Mouse (Mus musculus): ENCODE results near the gene Calm1. TPM values are rescaled to one million over a fixed set of nuclear protein-coding genes. Genes with fewer than 3 reads are reported as not detected.

Gene Calm1
- polyA plus RNA-seq, 1 experiment from 2014 or later, result 2,106 TPM

GRCm38 (mm10) chr12:100209701-100210478 lies 10.7 kb downstream of the Calm1 start:
- 0 out of 2 replicates have a peak overlapping the region, but pooled peaks have one; percentile 54 for H3K27ac ChIP-seq (ENCODE audit: low read length)
- H3K27me3 ChIP-seq (replicated peaks; ENCODE audit: insufficient read depth, low read length), result no peaks in the 10 kb centered on the region
- TF ChIP-seq EP300 (IDR thresholded peaks at IDR 0.05), result no peak
- TF ChIP-seq CTCF (IDR thresholded peaks at IDR 0.05), result no peak
- DNase-seq (ENCODE audit: low spot score) (peak; percentile 18), ATAC-seq (no peak)
- 54% methylated on average over 10 of the region's 10 CpGs for WGBS
- no peak overlapping the region for H3K4me2 ChIP-seq (replicated peaks; ENCODE audit: low read depth, low read length)
- H3K4me1 ChIP-seq (ENCODE audit: insufficient read depth, low read depth, low read length), result peaks cover 9% of the 10 kb centered on the region
- H3K36me3 ChIP-seq (ENCODE audit: insufficient read depth, low read length), result peaks cover 40% of the 10 kb centered on the region
- H3K9me3 ChIP-seq (ENCODE audit: low read length), result no peaks in the 10 kb centered on the region
- no peak overlapping the region for H3K4me3 ChIP-seq (ENCODE audit: low read depth, low read length)
- no peak overlapping the region for H3K9ac ChIP-seq (replicated peaks; ENCODE audit: low read depth)

DNA sequence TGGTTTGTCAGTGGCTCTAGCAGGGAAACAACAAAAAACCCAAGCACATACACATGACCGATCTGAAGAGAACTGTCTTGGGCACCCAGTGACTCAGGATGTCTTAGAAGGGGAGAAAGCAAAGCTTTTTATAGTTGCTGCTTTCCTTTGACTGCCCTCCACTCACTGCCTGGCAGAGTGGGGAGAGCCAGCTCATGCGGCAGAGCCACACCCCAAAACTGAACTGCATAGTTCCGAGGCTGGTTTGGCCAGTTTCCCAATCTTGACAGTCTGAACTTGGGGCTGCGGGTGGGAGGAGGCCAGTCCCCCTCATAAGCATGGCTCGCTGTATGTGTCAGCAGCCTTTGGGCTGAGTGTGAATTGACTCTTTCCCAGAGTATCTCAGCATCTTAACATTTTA lies 11.7 kb downstream of the Calm1 start:
- peak; percentile 84 for ATAC-seq
- Histone ChIP-seq H3K27ac (ENCODE audit: low read length) (peak overlapping the region; percentile 54), H3K4me3 (ENCODE audit: low read depth, low read length) (no peak overlapping the region), H3K4me1 (ENCODE audit: insufficient read depth, low read depth, low read length) (peaks cover 9% of the 10 kb centered on the region), H3K36me3 (ENCODE audit: insufficient read depth, low read length) (peaks cover 29% of the 10 kb centered on the region), H3K4me2 (replicated peaks; ENCODE audit: low read depth, low read length) (no peak overlapping the region), H3K27me3 (replicated peaks; ENCODE audit: insufficient read depth, low read length) (no peaks in the 10 kb centered on the region), H3K9me3 (ENCODE audit: low read length) (no peaks in the 10 kb centered on the region), H3K9ac (replicated peaks; ENCODE audit: low read depth) (no peak overlapping the region)
- TF ChIP-seq CTCF (IDR thresholded peaks at IDR 0.05) (no peak), EP300 (IDR thresholded peaks at IDR 0.05) (no peak)
- WGBS, result 13% methylated on average over 5 of the region's 5 CpGs
- DNase-seq (ENCODE audit: low spot score), result peak; percentile 88

GRCm38 (mm10) chr12:100211453-100212185 lies 12.4 kb downstream of the Calm1 start:
- WGBS, result 65% methylated on average over 5 of the region's 5 CpGs
- Histone ChIP-seq H3K4me2 (replicated peaks; ENCODE audit: low read depth, low read length) (no peak overlapping the region), H3K9ac (replicated peaks; ENCODE audit: low read depth) (no peak overlapping the region), H3K27ac (ENCODE audit: low read length) (no peak overlapping the region), H3K36me3 (ENCODE audit: insufficient read depth, low read length) (peaks cover 23% of the 10 kb centered on the region), H3K4me3 (ENCODE audit: low read depth, low read length) (no peak overlapping the region), H3K4me1 (ENCODE audit: insufficient read depth, low read depth, low read length) (peaks cover 9% of the 10 kb centered on the region), H3K27me3 (replicated peaks; ENCODE audit: insufficient read depth, low read length) (no peaks in the 10 kb centered on the region), H3K9me3 (ENCODE audit: low read length) (no peaks in the 10 kb centered on the region)
- DNase-seq (ENCODE audit: low spot score) (no peak), ATAC-seq (no peak)
- no peak for TF ChIP-seq EP300 (IDR thresholded peaks at IDR 0.05)

DNA sequence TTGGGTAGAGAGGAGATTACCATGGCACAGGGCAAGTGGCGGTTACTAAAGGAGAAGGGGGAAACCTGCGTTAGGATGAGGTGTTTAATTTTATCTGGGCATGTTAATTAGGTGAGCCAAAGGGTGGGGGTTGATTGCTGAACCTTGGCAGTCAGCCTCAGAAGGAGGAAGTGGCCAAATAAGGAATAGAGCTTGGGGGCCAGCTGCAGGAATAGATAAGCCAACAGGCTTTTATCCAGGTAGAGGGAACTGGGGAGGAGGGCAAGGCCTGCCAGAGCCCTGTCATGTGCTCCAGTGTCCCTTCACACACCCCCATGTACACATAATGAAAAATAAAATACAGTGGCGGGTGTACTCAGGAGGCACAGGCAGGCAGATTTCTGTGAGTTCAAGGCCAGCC lies 13.2 kb downstream of the Calm1 start:
- no peak for DNase-seq (ENCODE audit: low spot score)
- Histone ChIP-seq H3K4me1 (ENCODE audit: insufficient read depth, low read depth, low read length) (peaks cover 9% of the 10 kb centered on the region), H3K4me3 (ENCODE audit: low read depth, low read length) (no peak overlapping the region), H3K9me3 (ENCODE audit: low read length) (no peaks in the 10 kb centered on the region), H3K27ac (ENCODE audit: low read length) (no peak overlapping the region), H3K36me3 (ENCODE audit: insufficient read depth, low read length) (peaks cover 15% of the 10 kb centered on the region; the same call in 1 of the 2 replicates), H3K4me2 (replicated peaks; ENCODE audit: low read depth, low read length) (no peak overlapping the region), H3K9ac (replicated peaks; ENCODE audit: low read depth) (no peak overlapping the region), H3K27me3 (replicated peaks; ENCODE audit: insufficient read depth, low read length) (no peaks in the 10 kb centered on the region)
- no peak for ATAC-seq
- TF ChIP-seq EP300 (IDR thresholded peaks at IDR 0.05) (no peak), CTCF (IDR thresholded peaks at IDR 0.05) (no peak)
- 27% methylated on average over 3 of the region's 3 CpGs for WGBS

DNA sequence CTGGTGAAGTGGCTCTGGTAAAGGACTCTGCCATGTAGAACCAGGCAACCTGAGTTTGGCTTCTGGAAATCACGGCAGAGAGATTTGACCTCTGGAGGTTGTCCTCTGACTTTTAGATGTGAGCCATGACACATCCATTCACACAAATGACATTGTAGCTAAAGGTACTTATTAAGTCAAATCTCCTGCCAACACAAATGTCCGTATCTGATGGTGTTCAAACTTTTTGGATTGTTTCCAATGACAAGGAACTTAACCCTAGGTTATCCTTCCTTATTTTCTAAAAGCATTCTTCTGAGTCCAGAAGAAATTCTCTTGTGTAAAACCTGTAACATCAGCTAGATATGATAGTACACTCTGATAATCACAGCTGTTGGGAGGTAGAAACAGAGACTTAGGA lies 13.9 kb downstream of the Calm1 start:
- H3K9ac ChIP-seq (replicated peaks; ENCODE audit: low read depth), result no peak overlapping the region
- TF ChIP-seq EP300 (IDR thresholded peaks at IDR 0.05), result no peak
- no peak for TF ChIP-seq CTCF (IDR thresholded peaks at IDR 0.05)
- DNase-seq (ENCODE audit: low spot score) (no peak), ATAC-seq (no peak)
- 24% methylated on average over 2 of the region's 2 CpGs for WGBS
- H3K36me3 ChIP-seq (ENCODE audit: insufficient read depth, low read length), result peaks cover 9% of the 10 kb centered on the region; the same call in 1 of the 2 replicates
- H3K4me3 ChIP-seq (ENCODE audit: low read depth, low read length), result no peak overlapping the region
- H3K4me2 ChIP-seq (replicated peaks; ENCODE audit: low read depth, low read length), result no peak overlapping the region
- peaks cover 9% of the 10 kb centered on the region for H3K4me1 ChIP-seq (ENCODE audit: insufficient read depth, low read depth, low read length)
- no peaks in the 10 kb centered on the region for H3K27me3 ChIP-seq (replicated peaks; ENCODE audit: insufficient read depth, low read length)
- H3K9me3 ChIP-seq (ENCODE audit: low read length), result no peaks in the 10 kb centered on the region
- H3K27ac ChIP-seq (ENCODE audit: low read length), result no peak overlapping the region

DNA sequence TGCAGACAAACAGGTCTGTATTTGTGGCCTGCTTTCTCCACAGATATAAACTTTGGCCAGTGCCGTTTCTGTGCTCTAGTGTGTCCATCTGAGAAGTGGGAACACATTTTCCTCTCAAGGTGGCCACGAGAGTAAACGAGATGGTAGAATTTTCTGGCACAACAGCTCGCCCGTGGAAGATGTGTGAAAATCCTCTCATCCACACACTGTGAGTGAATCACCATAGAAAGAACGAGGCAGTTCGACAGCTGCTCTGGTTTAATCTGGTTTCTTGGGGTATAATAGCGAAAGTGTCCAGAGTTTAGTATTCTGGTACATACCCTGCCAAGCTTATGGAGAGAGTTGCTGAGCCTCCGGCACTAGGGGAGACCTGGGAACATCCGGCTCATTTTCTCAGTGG lies 14.9 kb downstream of the Calm1 start:
- Histone ChIP-seq H3K4me2 (replicated peaks; ENCODE audit: low read depth, low read length) (no peak overlapping the region), H3K36me3 (ENCODE audit: insufficient read depth, low read length) (no peaks in the 10 kb centered on the region), H3K4me3 (ENCODE audit: low read depth, low read length) (no peak overlapping the region), H3K27ac (ENCODE audit: low read length) (no peak overlapping the region), H3K9me3 (ENCODE audit: low read length) (no peaks in the 10 kb centered on the region), H3K27me3 (replicated peaks; ENCODE audit: insufficient read depth, low read length) (no peaks in the 10 kb centered on the region), H3K4me1 (ENCODE audit: insufficient read depth, low read depth, low read length) (peaks cover 9% of the 10 kb centered on the region), H3K9ac (replicated peaks; ENCODE audit: low read depth) (no peak overlapping the region)
- WGBS, result 94% methylated on average over 10 of the region's 10 CpGs
- DNase-seq (ENCODE audit: low spot score) (no peak), ATAC-seq (no peak)
- TF ChIP-seq CTCF (IDR thresholded peaks at IDR 0.05), result no peak
- no peak for TF ChIP-seq EP300 (IDR thresholded peaks at IDR 0.05)
